ENCODE assay signal across 9 mouse cellular contexts in the genomic region with DNA sequence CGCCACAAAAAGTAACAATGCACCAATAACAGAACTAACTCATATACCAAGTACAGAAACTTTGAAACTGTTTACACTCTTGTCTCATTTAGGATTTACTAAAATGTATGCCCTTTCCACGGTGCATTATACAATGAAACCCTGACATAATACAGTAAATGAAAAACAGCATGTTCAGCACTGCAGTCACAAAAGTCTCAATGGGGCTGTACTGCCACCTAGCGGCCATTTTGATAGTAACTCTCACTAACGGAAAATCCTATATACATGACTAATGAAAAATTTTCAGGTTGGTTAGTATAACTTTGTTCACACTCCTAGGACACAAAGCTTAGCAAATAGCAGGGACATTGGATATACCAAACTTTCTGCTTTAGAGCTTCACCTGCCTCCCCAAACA. TPM values are rescaled to one million over a fixed set of nuclear protein-coding genes. Genes with fewer than 3 reads are reported as not detected.
DNase-seq lines count a peak whose midpoint lies in the region; ATAC-seq and TF ChIP-seq lines count a peak whose summit lies in the region.
"Had no signal": no experiment of that assay in that cellular context is flagged by ENCODE, and none has a peak within 500 bp of the region (broad histone marks: within the 10 kb centered on the region; RNA-seq: fewer than 3 reads in every experiment).

No protein-coding gene starts in this region.

- 25% methylated on average over 4 of the region's 4 CpGs for WGBS in thymus, adult 2 months
- 24% methylated on average over 4 of the region's 4 CpGs for WGBS in bone marrow, adult 2 months
- 20% methylated on average over 4 of the region's 4 CpGs for WGBS in hindbrain, embryonic 15.5 days
- 29% methylated on average over 4 of the region's 4 CpGs for WGBS in limb, embryonic 10.5 days
- 24% methylated on average over 4 of the region's 4 CpGs for WGBS in neural tube, embryonic 14.5 days

- DNase-seq in thymus, adult 2 months = peak; percentile 73
- no peak for DNase-seq in thymus, adult 18-20 months
- DNase-seq in limb, embryonic 10.5 days (ENCODE audit: low spot score) = peak; percentile 83
- peak; percentile 75 for DNase-seq in thymus, postnatal 25 days

- H3K9ac ChIP-seq in hindbrain, embryonic 15.5 days = no peak overlapping the region
- H3K9ac ChIP-seq in neural tube, embryonic 14.5 days (replicated peaks; ENCODE audit: low read depth, low read length) = no peak overlapping the region
- H3K9ac ChIP-seq: heart, embryonic 13.5 days had no signal

- no peaks in the 10 kb centered on the region for H3K36me3 ChIP-seq in thymus, adult 2 months (ENCODE audit: control insufficient read depth, insufficient read depth, low read length)
- H3K36me3 ChIP-seq in hindbrain, embryonic 15.5 days = no peaks in the 10 kb centered on the region
- no peaks in the 10 kb centered on the region for H3K36me3 ChIP-seq in limb, embryonic 10.5 days
- H3K36me3 ChIP-seq in neural tube, embryonic 14.5 days (ENCODE audit: control insufficient read depth, insufficient read depth, low read length) = no peaks in the 10 kb centered on the region
- H3K36me3 ChIP-seq: heart, embryonic 13.5 days had no signal

- TF ChIP-seq POLR2A in thymus, adult 2 months (IDR thresholded peaks at IDR 0.05; ENCODE audit: control insufficient read depth, extremely low read depth, insufficient read depth, low read length, poor library complexity) = no peak
- no peak for TF ChIP-seq POLR2A in bone marrow, adult 2 months (IDR thresholded peaks at IDR 0.05; ENCODE audit: borderline replicate concordance, control insufficient read depth, low read depth, low read length)

- H3K9me3 ChIP-seq in hindbrain, embryonic 15.5 days = no peaks in the 10 kb centered on the region
- no peaks in the 10 kb centered on the region for H3K9me3 ChIP-seq in limb, embryonic 10.5 days (replicated peaks)
- H3K9me3 ChIP-seq in neural tube, embryonic 14.5 days (ENCODE audit: control insufficient read depth, low read length) = no peaks in the 10 kb centered on the region
- H3K9me3 ChIP-seq: heart, embryonic 13.5 days had no signal

- TF ChIP-seq CTCF in thymus, adult 2 months (IDR thresholded peaks at IDR 0.05; ENCODE audit: borderline replicate concordance, control insufficient read depth, extremely low read depth, insufficient read depth, low read length, poor library complexity) = no peak
- peak; percentile 21; the same call in 1 of the 2 replicates for TF ChIP-seq CTCF in bone marrow, adult 2 months (IDR thresholded peaks at IDR 0.05; ENCODE audit: control insufficient read depth, insufficient read depth, low read length)

- H3K4me3 ChIP-seq in thymus, adult 2 months (ENCODE audit: control insufficient read depth, insufficient read depth, low read length) = no peak overlapping the region
- H3K4me3 ChIP-seq in bone marrow, adult 2 months (replicated peaks; ENCODE audit: control insufficient read depth, low read depth, low read length) = no peak overlapping the region
- no peak overlapping the region for H3K4me3 ChIP-seq in hindbrain, embryonic 15.5 days
- no peak overlapping the region for H3K4me3 ChIP-seq in limb, embryonic 10.5 days
- H3K4me3 ChIP-seq in neural tube, embryonic 14.5 days (ENCODE audit: low read depth, low read length) = no peak overlapping the region
- H3K4me3 ChIP-seq: heart, embryonic 13.5 days had no signal

- peak; percentile 58 for ATAC-seq in erythroblast, adult 5-6 weeks (replicated peaks; ENCODE audit: low FRiP score, poor library complexity, severe bottlenecking)
- ATAC-seq in hindbrain, embryonic 15.5 days (ENCODE audit: low FRiP score, low read depth) = peak; percentile 27
- 0 out of 2 replicates have a peak, but pooled peaks have one; percentile 41 for ATAC-seq in neural tube, embryonic 14.5 days (ENCODE audit: low read depth)

- H3K4me1 ChIP-seq in thymus, adult 2 months (replicated peaks; ENCODE audit: control insufficient read depth, insufficient read depth, low read length) = peaks cover 4% of the 10 kb centered on the region; the same call in 1 of the 2 replicates
- no peaks in the 10 kb centered on the region; the same call in none of the 2 replicates for H3K4me1 ChIP-seq in bone marrow, adult 2 months (ENCODE audit: control insufficient read depth, insufficient read depth, low read length)
- 0 out of 2 replicates have a peak, but pooled peaks cover 4% of the 10 kb centered on the region for H3K4me1 ChIP-seq in hindbrain, embryonic 15.5 days (replicated peaks)
- peaks cover 4% of the 10 kb centered on the region; the same call in 1 of the 2 replicates for H3K4me1 ChIP-seq in limb, embryonic 10.5 days
- H3K4me1 ChIP-seq in neural tube, embryonic 14.5 days (ENCODE audit: control insufficient read depth, insufficient read depth, low read length) = no peaks in the 10 kb centered on the region

- H3K27ac ChIP-seq in thymus, adult 2 months (ENCODE audit: control insufficient read depth, insufficient read depth, low read length) = no peak overlapping the region
- H3K27ac ChIP-seq in bone marrow, adult 2 months (ENCODE audit: control insufficient read depth, insufficient read depth, low read depth, low read length, poor library complexity) = no peak overlapping the region
- no peak overlapping the region for H3K27ac ChIP-seq in hindbrain, embryonic 15.5 days (replicated peaks)
- no peak overlapping the region for H3K27ac ChIP-seq in limb, embryonic 10.5 days
- no peak overlapping the region for H3K27ac ChIP-seq in neural tube, embryonic 14.5 days (ENCODE audit: low read depth, low read length)
- H3K27ac ChIP-seq: heart, embryonic 13.5 days had no signal

- H3K27me3 ChIP-seq in thymus, adult 2 months (ENCODE audit: control insufficient read depth, insufficient read depth, low read length) = no peaks in the 10 kb centered on the region
- H3K27me3 ChIP-seq in hindbrain, embryonic 15.5 days = no peaks in the 10 kb centered on the region
- no peaks in the 10 kb centered on the region for H3K27me3 ChIP-seq in limb, embryonic 10.5 days (ENCODE audit: low read depth, poor library complexity, severe bottlenecking)
- H3K27me3 ChIP-seq in neural tube, embryonic 14.5 days (ENCODE audit: control insufficient read depth, insufficient read depth, low read length) = no peaks in the 10 kb centered on the region
- H3K27me3 ChIP-seq: heart, embryonic 13.5 days had no signal

- no peak overlapping the region for H3K4me2 ChIP-seq in hindbrain, embryonic 15.5 days
- H3K4me2 ChIP-seq in neural tube, embryonic 14.5 days (ENCODE audit: low read depth, low read length) = no peak overlapping the region
- H3K4me2 ChIP-seq: heart, embryonic 13.5 days had no signal

RNA-seq across cellular contexts. Expression of gene Atr, which starts 4.5 kb away (rescaled TPM):
- polyA plus RNA-seq in thymus, adult 2 months (2012; rRNA removed) = 3.2 and 4.4 TPM in 2 replicates
- 3.1 and 7.5 TPM in 2 replicates for polyA plus RNA-seq in bone marrow, adult 2 months (2011; ENCODE audit: insufficient read depth, insufficient read length, low replicate concordance, missing spikeins)
- total RNA-seq in erythroblast, adult 5-6 weeks (2015; ENCODE audit: low replicate concordance) = 5.6 and 11.0 TPM in 2 replicates
- total RNA-seq in erythroblast, adult 5-6 weeks (2017; ENCODE audit: low replicate concordance) = 5.7 and 9.9 TPM in 2 replicates
- 10.1 and 10.9 TPM in 2 replicates for polyA plus RNA-seq in hindbrain, embryonic 15.5 days (2015; fragmentation: Nextera tagmentation; extraction: Ambion mirVana)
- 18.7 and 22.6 TPM in 2 replicates for polyA plus RNA-seq in limb, embryonic 10.5 days (2016; fragmentation: Nextera tagmentation; extraction: Ambion mirVana)
- 18.3 and 19.3 TPM in 2 replicates for polyA plus RNA-seq in neural tube, embryonic 14.5 days (2014; fragmentation: Nextera tagmentation; extraction: Ambion mirVana)

RNA-seq across cellular contexts. Expression of gene Pls1, which starts 7.8 kb away (rescaled TPM):
- 1.1 and 1.3 TPM in 2 replicates for polyA plus RNA-seq in thymus, adult 2 months (2012; rRNA removed)
- 3.4 and 4.0 TPM in 2 replicates for polyA plus RNA-seq in bone marrow, adult 2 months (2011; ENCODE audit: insufficient read depth, insufficient read length, low replicate concordance, missing spikeins)
- 0.42 and 1.9 TPM in 2 replicates for total RNA-seq in erythroblast, adult 5-6 weeks (2015; ENCODE audit: low replicate concordance)
- total RNA-seq in erythroblast, adult 5-6 weeks (2017; ENCODE audit: low replicate concordance) = not detected in 2 replicates
- polyA plus RNA-seq in hindbrain, embryonic 15.5 days (2015; fragmentation: Nextera tagmentation; extraction: Ambion mirVana) = 1.9 and 2.9 TPM in 2 replicates
- polyA plus RNA-seq in limb, embryonic 10.5 days (2016; fragmentation: Nextera tagmentation; extraction: Ambion mirVana) = 2.8 and 2.9 TPM in 2 replicates
- 1.3 and 3.5 TPM in 2 replicates for polyA plus RNA-seq in neural tube, embryonic 14.5 days (2014; fragmentation: Nextera tagmentation; extraction: Ambion mirVana)

Comparison
In these comparisons a context has a peak if more than half of its experiments do, and no peak if none do; other contexts are left out.
1. DNase-seq: peak in thymus, adult 2 months (single experiment), limb, embryonic 10.5 days (single experiment) and thymus, postnatal 25 days (single experiment); none in thymus, adult 18-20 months (0 of 2).
2. Peak in every context shown above with its lines, with median percentiles within 50 percentile points of each other: ATAC-seq.